Mouse (Mus musculus) adrenal gland, adult (tissue): ENCODE data around the gene Gm20388.
"Not testable (repeated sequence)": the region's sequence is repeated elsewhere in the genome, so short reads cannot be mapped to it uniquely, and the experiment has no call there.

Source experiments
- DNase-seq, 2 experiments: peaks; one replicate each; pipeline ENCODE4 v3.0.0; 2022 to 2023; ENCODE audit warnings: low spot score in 1 of 2; ENCODE audit not compliant: inconsistent age in 2 of 2

Gene Gm20388

DNA sequence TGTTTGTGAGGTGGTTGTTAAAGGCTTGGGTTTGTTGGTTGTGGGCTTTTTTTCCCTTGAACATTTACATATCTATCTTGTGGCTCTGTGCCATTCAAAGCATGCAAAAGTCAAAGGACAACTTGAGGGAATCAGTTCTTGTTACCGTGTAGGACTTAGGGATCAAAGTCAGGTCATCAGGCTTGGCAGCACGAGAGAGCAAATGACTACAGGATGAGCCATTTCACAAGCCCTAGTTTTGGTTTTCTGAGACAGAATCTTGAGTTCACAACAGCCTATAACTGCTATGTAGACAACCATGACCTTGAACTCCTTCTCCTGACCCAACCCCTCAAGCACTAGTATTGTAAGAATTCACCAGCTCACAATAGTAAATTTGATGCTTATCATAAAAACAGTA lies 3127.7 kb downstream of the Gm20388 start:
- peak in 1 of 2 experiments; percentile 66 for DNase-seq

GRCm38 (mm10) chr8:123039376-123040109 lies 3128.9 kb downstream of the Gm20388 start:
- no peak for DNase-seq

DNA sequence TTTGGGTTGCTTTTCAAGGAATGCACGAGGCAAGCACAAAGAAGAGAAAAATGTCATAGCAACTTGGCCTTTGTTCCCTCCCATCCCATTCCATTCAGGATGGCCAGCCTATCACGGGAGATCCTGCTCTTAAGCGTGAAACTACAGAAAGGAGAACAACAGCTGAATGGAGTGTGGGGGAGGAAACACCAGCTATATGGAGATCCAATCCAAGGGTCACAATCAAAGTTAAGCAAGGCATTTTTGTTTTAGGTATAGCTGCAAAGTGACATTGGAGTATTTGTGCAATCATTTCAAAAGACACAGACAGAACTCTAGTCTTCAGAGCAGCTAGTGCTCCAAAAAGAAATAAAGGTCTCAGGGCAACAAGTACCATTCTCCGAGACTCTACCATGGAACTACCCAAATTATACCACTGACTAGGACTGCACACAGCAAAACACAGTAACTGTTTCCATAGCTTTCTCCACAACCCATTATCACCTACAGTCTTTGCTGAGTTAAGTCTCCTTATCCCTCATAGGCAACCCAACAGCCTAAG lies 3129.5 kb downstream of the Gm20388 start:
- peak in 1 of 2 experiments; percentile 71 for DNase-seq

DNA sequence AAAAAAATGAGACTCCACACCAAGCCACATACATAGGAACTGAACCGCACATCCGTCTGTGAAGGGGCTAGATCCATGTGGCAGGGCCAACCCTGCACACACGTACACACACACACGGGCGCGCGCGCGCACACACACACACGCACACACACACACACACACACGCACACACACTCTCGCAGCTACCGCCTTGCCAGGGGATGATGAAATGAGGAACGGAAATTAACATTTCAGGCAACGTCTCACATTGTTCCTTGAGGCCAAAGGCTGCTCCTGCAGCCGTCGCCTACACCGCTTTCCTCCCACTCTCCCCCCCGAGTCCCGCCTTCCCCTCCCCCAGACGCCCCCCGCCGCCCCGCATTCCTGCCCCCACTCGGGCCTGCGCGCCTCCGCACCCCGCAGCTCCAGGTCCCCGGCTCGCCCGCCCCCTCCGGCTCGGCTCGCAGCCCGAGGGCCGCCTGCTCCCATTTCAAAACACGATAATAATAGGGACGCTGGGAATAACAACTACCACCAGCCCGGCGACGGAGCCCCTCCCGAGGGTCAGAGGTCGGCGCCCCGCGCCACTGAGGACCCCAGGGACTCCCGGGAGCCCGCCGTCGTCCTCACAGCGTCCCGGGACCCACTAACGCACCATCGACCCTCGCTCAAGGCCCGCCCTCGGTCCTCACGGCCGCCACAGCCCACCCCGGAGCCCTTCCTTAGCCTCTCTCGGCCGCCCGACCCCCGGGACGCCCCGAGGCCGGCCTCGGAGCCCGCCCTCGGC lies 3130.6 kb downstream of the Gm20388 start:
- DNase-seq, result peak; percentile 67 to 87

DNA sequence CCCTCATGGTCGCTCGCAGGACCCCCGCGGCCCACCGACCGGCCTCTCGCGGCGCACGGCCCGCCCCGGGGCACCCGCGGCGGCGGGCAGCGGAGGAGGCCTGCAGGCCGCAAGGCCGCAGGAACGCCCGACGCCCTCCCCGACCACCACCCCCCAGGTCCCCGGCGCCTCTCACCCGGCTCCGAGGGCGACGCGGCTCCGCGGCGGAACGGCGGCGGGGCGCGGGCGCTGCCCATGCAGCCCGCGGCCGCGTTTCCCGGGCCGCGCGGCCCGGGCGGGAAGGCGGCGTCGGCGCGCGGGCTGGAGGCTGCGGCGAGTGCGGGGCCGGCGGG lies 3131.1 kb downstream of the Gm20388 start:
- no peak for DNase-seq

DNA sequence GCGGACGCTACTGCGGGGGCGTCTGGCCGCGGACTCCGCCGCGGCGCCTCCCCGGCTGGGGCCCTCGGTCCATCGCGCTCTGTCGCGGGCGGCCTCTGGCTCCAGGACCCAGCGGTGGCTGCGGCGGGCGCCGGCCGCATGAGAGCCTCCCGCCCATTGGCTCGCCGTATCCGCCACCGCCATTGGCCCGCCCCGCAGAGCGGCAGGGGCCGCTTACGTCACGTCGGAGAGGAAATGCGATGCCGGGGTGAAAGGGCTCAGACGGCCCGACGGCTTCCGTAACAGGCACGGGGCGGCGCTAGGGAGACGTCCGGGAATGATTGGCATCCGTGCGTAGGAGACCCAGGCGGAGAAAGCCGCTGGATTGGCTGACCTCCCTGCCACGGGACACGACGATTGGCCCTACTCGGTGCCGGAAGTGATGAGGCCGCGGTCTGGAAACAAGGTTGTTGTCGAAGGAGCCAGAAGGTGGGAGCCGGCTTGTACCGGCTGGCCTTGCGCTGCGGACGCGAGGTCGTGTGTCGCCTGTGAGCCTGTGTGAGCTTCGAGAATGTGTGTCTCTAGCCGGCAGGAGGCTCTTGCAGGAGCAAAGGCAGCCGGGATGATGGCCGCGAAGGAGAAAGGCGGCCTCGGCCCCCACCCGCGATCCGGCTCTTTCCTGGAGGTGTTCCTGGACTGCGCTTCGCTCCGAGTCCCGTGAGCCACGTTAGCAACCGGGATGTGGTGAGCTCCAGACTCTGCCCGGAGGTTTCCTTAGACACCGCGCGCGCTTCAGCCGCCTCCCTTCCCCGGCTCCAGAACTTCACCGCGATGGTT lies 3131.7 kb downstream of the Gm20388 start, which contains the start of gene Ankrd11:
TSS of gene Ankrd11 (minus strand) at position 120 of the 816 bp plus-strand sequence.
- DNase-seq, result peak; percentile 100

DNA sequence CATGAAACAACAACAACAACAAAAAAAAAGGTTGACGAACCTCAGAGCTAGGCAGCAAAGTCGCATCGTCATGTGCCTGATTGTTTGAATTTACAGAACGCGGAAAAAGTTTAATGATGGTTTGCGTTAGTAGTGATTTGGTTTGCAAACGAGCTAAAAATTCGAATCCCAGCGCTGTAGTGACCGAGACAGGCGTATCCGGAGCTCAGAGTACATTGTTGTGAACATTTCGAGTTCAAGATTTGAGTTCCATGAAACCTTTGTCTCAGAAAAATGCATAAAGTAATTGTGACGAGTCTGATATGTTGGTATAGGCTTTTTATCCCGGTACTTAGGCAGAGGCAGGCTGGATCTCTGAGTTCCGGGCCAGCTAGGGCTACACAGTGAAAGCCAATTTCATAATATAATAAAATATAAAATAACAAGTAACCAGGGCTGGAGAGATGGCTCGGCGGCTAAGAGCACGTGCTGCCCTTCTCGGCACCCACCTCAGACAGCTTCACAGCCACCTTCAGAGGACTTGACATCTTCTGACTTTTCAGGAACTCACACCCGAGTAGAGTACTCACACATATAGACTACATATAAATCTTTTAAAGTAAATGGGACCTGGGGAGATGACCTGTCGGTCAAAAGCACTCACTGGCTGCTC lies 3132.5 kb downstream of the Gm20388 start:
- no peak for DNase-seq

GRCm38 (mm10) chr8:123043941-123044340 lies 3133.3 kb downstream of the Gm20388 start:
- DNase-seq, result peak in 1 of 2 experiments; percentile 73

DNA sequence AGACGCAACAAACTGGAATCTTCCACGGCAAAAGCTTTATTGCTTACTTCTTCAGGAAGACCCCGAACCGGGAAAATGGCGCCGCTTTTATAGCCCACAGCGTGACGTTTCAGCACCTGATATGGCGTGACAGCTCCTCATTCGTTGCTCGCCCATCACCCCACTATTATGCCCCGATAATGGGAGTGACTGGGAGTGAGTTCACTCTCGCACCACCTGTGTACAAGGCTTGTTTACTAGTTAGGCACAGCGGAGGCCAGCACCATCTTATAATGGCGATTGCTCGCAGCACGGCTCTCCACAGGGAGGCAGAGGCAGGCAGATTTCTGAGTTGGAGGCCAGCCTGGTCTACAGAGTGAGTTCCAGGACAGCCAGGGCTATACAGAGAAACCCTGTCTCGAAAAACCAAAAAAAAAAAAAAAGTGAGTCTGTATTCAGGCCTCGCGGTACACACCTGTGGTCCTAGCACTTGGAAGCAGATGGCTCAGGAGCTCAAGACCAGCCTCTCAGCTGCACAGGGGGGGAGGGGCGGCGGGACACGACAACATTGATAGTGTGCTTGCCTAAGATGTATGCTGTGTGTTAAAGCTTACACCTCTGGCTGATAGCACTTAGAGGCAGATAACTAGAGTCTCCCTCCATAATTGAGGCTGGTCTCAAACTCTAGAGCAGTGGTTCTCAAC lies 3134.2 kb downstream of the Gm20388 start:
- not testable (repeated sequence) for DNase-seq

DNA sequence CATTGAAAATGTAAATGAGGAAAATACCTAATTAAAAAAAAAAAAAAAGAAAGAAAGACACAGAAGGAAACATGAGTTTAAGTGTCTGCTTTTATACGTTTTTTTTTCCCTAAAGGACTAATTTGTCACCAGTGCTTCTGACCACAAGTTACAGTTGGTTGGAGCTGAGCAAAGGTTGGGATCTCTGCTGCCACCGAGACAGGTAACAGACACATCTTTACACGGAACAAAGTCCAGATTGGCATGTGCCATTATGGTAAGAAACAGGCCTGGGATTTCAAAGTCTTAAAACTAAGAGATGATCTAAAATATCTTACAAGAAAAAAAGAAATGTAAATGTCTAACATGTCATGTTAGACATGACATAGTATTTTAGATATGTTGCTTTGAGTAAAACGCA lies 3136.1 kb downstream of the Gm20388 start:
- DNase-seq, result no peak

GRCm38 (mm10) chr8:123047827-123048226 lies 3137.2 kb downstream of the Gm20388 start:
- no peak for DNase-seq

GRCm38 (mm10) chr8:123048402-123048801 lies 3137.8 kb downstream of the Gm20388 start:
- DNase-seq, result peak in 1 of 2 experiments; percentile 32

- DNase-seq, result no peak
Measured at GRCm38 (mm10) chr8:123051458-123051857, 3140.8 kb downstream of the Gm20388 start.

- no peak for DNase-seq
Measured at GRCm38 (mm10) chr8:123062721-123063120, 3152.1 kb downstream of the Gm20388 start, which contains the start of gene Spg7. Spg7 (plus strand) TSS chr8:123062942.

DNA sequence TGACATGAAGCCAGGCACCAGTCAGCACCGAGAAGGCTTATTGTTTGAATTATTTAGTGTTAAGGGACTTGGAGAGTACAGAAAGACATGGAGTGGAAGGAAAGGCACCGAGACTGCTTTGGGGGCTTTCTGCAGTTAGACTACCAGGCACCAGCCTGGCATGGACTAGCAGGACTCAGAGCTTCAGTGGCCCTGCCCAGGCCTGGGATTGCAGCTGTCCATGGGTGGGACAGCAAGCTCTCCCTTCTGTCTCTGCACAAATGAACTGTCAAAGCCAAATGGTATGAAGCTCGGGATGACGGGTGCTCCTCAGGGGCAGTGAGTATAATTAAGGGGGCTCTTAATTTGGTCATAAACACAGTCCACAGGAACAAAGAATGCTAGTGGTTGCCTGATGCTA lies 3153.4 kb downstream of the Gm20388 start:
- DNase-seq, result no peak

GRCm38 (mm10) chr8:123064809-123065213 lies 3154.2 kb downstream of the Gm20388 start:
- DNase-seq, result no peak

GRCm38 (mm10) chr8:123065214-123066100 lies 3154.8 kb downstream of the Gm20388 start:
- DNase-seq, result peak; percentile 97 to 98

DNA sequence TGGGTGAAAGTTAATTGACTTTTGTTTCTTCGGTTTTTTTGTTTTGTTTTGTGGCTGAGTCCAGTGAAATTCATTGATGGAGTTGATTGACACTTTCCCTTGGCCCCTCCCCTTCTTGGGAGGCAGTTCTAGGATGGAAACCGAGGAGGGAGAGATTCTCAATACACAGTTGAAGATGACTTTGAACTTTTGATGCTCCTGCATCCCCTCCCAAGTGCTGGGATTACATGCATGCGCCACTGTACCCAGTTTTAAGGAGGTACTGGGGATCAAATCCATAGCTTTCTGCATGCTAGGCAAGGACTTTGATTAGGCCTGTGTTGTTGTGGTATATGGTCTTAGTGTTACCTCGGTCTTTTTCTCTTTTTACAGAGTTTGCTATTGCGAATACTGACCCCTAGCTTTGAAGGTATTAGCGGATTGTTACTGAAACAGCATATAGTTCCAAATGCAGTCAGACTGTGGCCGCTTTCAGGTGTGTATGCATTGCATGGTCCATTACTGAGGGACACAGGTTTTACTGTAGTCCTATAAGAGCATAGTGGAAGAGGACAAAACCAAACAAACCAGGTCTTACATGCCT lies 3155.6 kb downstream of the Gm20388 start:
- no peak for DNase-seq

- DNase-seq, result peak in 1 of 2 experiments; percentile 47
Measured at GRCm38 (mm10) chr8:123071176-123071575, 3160.5 kb downstream of the Gm20388 start.
